Mouse (Mus musculus) urinary bladder, postnatal 10 days (tissue): Measurements from ENCODE around the gene Gpr75.

Experiments
- DNase-seq: peaks from one replicate; pipeline ENCODE4 v3.0.0; 2022; ENCODE audit warnings: low spot score

Gpr75 gene

GRCm38 (mm10) chr11:30885171-30885871 is at the start of gene Gpr75, which contains the start of gene Asb3:
Gene Gpr75 (plus strand): TSS chr11:30885358.
Gene Asb3 (plus strand): TSS chr11:30885416.
- DNase-seq: peak; percentile 15

- no peak for DNase-seq
Observed at GRCm38 (mm10) chr11:30838793-30839192, 46.4 kb upstream of the Gpr75 start.

DNA sequence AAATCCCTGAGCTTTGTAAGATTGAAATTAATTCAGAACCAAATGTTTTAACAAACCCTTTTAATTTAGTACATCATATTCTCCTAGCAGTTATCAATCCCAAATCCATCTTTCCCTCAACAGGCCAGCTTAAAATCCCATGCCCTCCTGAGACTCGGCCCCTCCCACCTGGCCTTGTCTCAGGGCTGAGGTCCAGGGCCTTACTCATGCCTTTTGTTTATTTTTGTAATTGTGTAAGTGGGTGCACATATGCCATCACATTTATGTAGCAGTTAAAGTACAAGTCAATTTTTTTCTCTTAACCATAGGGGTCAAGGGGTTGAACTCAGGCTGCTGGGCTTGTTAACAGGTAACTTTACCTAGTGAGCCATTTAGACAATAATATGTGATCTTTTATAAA is 40.8 kb upstream of the Gpr75 start:
- DNase-seq: no peak

GRCm38 (mm10) chr11:30872425-30872824 is 12.7 kb upstream of the Gpr75 start:
- no peak for DNase-seq

DNA sequence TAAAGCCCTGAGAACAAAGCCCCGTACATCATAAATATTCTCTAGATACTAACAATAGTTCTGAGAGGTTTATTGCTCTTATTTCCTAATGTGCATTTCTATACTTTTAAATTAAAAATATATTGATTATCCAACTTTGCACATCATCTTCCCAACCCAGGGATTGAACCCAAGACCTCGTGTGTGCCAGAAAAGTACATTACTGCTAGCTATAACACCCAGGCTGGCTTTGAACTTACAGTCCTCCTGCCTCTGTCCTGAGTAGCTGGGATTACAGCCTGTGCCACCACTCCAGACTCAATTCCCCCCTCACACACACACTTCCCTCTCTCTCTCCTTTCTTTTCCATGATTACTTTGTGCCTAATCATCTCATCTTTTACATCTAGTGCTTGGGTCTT is 3.0 kb downstream of the Gpr75 start:
- no peak for DNase-seq

- DNase-seq: no peak
Observed at GRCm38 (mm10) chr11:30896201-30896600, 11.0 kb downstream of the Gpr75 start.

GRCm38 (mm10) chr11:30899312-30899711 is 14.2 kb downstream of the Gpr75 start:
- no peak for DNase-seq

DNA sequence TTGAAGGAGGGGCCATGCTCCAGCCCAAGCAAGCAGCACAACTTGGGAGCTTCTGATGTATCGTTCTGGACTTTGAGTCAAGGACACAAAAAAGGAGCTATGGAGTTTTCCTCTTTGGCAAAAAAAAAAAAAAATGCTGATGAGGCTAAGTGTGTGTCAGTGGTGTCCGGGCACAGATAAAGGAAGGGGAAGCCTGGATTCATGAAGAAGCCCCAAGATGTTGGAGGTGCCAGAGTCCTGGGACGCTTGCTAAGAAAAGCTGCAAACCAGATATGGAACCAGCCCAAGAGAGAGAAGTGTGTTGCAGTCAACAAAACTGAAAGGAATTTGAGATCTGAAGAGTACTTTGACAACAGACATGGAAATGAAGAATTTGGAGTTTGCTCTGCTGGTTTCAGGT is 27.2 kb downstream of the Gpr75 start:
- DNase-seq: no peak

DNA sequence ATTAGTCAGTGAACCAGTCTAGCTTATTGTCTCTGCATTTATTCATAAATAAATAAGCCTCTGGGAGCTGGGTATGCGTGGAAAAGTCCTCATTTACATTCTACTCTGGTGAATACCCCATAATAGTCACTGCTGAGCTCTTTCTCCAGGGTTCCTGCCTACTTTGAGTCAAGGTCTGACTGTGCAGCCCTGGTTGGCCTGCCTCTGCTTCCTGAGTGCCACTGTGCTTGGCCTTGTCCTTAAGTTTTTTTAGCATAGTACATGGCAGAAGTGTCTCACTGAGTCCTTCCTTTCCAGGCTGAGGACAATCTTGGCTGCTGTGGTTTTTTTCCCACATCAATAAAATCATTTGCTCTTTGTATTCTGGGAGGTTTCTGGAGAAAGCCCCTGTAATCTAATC is 35.5 kb downstream of the Gpr75 start:
- no peak for DNase-seq

DNA sequence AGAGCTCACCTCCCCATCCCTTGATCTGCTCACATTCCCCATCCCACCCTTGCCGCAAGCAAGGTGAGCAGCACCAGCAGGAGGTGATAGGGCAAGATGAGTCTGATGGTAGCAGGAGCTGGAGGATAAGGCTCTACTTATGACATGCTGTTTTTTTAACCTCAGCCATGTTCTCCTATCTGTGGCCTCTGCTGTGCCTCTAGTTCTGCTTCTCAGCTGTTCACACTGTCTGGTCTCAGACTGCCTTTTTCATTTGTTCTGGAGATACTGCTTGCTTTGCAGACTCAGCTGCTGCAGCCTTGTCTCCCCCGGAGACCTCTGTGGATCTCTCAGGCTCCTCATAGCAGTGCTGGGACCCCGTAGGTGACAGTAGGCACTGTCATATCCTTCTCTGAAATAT is 38.1 kb downstream of the Gpr75 start:
- no peak for DNase-seq

GRCm38 (mm10) chr11:30928079-30928478 is 42.9 kb downstream of the Gpr75 start:
- no peak for DNase-seq

DNA sequence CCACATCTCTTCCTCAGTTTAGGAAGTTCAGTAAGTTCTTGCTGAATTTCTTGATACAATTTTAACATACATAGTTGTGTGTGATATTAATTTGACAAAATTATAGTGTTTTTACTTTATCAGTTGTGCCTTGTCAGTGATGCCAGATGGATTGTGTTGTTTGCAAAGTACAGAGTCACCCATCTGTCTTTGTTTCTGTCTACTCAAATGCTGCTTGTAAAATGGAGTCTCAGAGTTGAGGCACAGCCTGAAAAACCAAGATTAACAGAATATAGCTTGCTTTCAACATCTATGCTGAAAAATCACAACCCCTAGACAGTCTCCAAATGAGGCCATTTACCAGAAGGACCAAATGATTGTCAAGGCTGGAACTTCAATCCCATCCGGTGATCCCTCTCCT is 43.3 kb downstream of the Gpr75 start:
- no peak for DNase-seq
